Mouse (Mus musculus): ENCODE measurements at regions not wholly inside any gene's neighbourhood (a gene's known extent, or its start where the extent isn't known, plus 50 kb on each side); places are given as distances from the start of the nearest gene placed in this dataset.

DNA sequence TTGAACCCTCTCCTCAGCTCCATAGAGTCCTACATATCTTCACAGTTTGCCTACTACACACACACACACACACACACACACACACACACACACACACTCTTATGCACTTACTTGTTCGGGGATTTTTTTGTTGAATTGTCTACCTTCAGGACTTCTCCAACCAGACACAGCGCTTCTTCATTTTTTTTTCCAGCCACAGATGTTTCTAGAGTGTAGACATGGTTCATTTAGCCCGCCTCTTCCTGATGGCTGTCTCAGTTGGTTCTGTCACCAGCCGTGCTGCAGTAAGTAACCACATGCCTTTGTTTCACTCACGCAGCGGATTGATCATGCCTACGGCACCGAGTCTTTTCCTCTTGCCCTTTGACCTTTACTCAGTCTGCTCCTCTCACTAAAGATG is 282.1 kb downstream of the Bcor start:
- no peak for TF ChIP-seq POLR2A (IDR thresholded peaks at IDR 0.05; ENCODE audit: extremely low read depth, insufficient read depth, low read length)
- no peak for TF ChIP-seq CTCF (IDR thresholded peaks at IDR 0.05; ENCODE audit: low read depth, low read length)
